Mouse (Mus musculus): Measurements from ENCODE around the gene Lrrc28.
A peak's percentile ranks its signal among the peaks of the same experiment; 100 is the strongest.

Gene Lrrc28

DNA sequence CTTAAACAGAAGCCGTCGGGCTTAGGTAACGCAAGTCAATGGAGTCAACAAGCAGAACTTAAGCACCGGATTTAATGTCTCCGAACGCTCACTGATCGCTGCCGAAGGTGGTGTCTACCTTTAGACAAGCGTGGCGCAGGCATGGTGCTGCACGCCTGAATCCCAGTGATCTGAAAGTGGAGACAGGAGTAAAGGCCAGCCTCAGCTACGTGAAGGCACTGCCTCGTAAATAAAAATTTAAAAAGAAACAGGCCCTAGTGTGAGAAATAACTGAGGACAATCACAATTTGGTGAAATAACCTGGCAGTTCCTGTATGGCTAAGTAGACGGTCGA is 580 bp upstream of the Lrrc28 start:
- DNase-seq (ENCODE audit: low spot score in 2 of 2), result peak in 1 of 2 experiments; percentile 28

- DNase-seq (ENCODE audit: low spot score in 2 of 2), result no peak
Measured at GRCm38 (mm10) chr7:67644291-67644690, 777 bp downstream of the Lrrc28 start.

- DNase-seq (ENCODE audit: low spot score in 2 of 2), result no peak
Measured at GRCm38 (mm10) chr7:67642955-67643354, 2.1 kb downstream of the Lrrc28 start.

- no peak for DNase-seq (ENCODE audit: low spot score in 2 of 2)
Measured at GRCm38 (mm10) chr7:67639006-67639405, 6.1 kb downstream of the Lrrc28 start.

DNA sequence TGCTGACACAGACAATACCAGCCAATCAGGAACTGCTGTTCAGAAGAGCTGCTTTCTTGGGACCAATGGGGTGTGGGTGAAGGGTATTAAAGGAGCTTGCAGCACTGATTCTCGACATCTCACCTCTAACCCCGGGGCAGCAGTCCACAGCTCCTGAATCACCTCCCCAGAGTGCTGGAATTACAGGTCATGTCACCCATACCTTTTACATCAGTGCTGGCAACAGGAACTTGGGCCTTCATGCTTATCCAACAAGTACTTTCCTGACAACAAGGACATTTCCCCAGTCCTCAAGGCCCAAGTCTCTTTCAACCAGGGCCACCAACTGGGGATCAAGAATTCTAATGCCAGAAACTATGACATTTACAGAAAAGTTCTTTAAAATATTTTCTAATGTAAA is 8.9 kb downstream of the Lrrc28 start:
- no peak for DNase-seq (ENCODE audit: low spot score in 2 of 2)

DNA sequence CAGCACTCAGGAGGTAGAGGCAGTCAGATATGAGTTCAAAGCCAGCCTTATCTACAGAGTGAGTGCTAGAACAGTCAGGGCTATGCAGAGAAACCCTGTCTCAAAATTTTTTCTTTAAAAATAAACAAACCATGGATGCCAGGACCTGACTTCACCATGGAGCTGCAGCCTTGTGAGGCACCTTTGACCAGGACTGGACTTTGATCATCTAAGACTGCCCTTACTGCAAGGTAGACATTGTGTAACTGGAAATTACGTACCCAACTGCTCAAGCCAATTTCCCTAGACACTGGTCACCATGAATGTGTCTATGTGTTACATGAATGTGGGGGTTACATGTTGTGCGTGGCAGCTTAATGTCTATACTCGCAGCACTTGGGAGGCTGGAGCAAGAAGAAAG is 10.9 kb downstream of the Lrrc28 start:
- no peak for DNase-seq (ENCODE audit: low spot score in 2 of 2)

- DNase-seq (ENCODE audit: low spot score in 2 of 2), result no peak
Measured at GRCm38 (mm10) chr7:67632380-67632779, 12.7 kb downstream of the Lrrc28 start.

- peak in 1 of 2 experiments; percentile 57 for DNase-seq (ENCODE audit: low spot score in 2 of 2)
Measured at GRCm38 (mm10) chr7:67630817-67631216, 14.3 kb downstream of the Lrrc28 start.

DNA sequence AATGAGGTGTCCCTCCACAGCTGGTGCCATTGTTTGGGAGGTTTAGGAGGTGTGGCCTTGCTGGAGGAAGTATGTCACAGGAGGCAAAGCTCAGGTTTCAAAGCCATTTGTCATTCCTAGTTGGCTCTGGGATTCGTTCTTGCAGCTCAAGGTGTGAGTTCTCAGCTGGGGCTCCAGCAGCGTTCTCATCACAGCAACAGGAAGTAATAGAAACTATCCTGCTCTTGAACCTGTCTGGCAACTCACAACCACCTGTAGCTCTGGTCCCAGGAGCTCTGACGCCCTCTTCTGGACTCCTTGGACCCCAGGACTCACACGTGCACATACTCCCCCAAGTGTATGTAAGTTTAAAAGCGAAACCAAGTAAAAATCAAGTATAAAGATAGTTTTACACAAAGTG is 15.4 kb downstream of the Lrrc28 start:
- no peak for DNase-seq (ENCODE audit: low spot score in 2 of 2)

GRCm38 (mm10) chr7:67626671-67627070 is 18.4 kb downstream of the Lrrc28 start:
- DNase-seq (ENCODE audit: low spot score in 2 of 2), result no peak

DNA sequence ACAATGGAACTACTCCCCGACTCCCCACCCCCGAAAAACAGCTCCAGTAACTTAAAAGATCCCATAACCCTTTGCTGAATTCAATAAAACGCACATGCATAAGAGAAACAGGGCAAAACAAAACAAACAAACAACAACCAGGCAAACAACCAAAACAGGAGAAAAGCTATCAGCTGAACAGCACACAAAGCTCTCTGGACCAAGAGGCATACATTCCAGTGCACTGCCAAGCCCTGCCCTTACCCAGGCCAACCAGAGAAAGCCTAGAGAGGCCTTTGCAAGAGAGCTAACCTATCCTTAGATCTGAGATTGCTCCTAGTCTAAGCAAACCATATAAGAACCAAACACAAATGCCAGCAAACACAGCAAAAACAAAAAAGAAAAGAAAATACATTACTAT is 22.9 kb downstream of the Lrrc28 start:
- no peak for DNase-seq (ENCODE audit: low spot score in 2 of 2)

GRCm38 (mm10) chr7:67619836-67620235 is 25.2 kb downstream of the Lrrc28 start:
- DNase-seq (ENCODE audit: low spot score in 2 of 2), result no peak

- no peak for DNase-seq (ENCODE audit: low spot score in 2 of 2)
Measured at GRCm38 (mm10) chr7:67618316-67618715, 26.8 kb downstream of the Lrrc28 start.

DNA sequence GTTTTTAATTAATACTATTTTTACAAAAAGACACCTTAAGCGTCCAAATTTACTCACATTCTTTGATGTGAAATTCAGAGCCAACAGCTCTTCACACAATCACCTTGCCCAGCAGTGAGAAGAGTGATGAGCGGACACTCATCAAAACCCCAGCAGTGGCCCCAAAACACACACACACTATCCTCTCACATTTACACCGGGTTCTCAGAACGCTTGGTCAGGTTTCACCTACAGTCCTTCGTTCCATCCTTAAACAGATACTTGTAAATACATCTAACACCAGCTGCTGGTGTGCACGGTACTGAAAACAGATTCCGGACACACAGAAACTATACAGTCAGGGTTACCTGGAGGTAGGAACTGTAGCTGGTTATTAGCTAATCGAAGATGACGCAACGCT is 27.4 kb downstream of the Lrrc28 start:
- DNase-seq (ENCODE audit: low spot score in 2 of 2), result no peak

DNA sequence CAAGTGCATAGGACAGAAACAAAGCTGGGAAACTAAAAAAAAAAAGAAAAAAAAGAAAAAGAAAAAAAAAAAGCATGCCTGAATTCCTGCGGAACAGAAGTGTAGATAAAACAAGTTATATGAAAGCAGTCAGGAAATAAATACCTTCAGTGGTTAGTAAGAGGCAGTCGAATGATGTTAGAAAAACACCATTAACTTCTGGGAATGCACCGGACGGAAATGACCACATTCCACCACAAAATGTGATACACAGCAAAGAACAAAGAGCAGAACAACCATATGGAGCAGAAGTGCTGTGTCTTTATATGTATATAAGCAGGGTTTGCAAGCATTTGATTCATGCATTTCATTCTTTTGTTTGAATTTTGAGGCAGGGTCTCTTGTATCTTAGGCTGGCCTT is 28.2 kb downstream of the Lrrc28 start:
- no peak for DNase-seq (ENCODE audit: low spot score in 2 of 2)

DNA sequence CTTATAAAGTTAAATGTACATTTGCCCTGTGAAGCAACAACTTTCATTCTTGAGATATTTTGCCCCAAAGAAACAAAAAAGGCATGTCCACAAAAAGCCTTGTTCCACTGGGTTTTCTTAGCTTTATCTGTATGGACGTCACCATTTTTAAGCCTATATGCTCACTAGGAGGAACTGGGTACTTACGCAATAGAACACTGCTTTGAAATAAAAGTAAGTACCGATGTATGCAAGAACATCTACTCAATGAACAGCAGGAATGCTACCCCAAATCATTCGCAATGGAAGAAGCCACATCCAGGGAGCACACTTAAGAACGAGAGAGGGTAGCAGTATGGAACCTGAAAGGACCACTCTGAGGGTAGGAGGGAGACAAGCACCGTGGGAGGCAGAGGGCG is 30.6 kb downstream of the Lrrc28 start:
- no peak for DNase-seq (ENCODE audit: low spot score in 2 of 2)

DNA sequence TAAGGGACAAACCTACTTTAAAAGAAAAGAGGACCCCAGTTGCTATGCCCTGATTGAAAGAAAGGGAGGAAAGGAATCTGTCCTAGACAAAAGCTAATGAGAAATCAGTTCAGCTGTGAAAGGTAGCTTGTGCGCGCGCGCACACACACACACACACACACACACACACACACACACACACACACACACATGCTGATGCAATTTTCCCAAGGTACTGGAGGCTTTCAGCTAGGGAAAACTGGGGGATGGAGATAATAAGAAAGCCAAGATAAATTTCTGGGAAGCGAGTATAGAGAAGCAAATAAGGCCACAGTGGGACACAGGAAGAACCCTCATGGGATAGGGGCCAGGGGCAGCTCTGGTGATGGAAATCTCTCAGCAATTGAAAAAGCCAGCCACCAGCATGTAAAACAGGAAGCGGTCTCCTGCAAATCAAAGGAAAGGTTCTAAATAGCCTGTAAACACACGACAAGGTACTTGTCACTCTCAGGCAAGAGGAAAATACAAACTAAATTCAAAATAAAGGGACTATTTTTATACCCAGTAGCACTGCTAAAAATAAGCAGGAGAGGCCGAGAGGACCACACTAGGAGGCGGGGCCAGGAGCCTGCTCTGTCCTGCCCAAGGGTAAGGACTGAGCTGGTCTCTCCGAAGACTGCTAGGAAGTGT is 31.1 kb downstream of the Lrrc28 start:
- DNase-seq (ENCODE audit: low spot score in 2 of 2), result no peak

DNA sequence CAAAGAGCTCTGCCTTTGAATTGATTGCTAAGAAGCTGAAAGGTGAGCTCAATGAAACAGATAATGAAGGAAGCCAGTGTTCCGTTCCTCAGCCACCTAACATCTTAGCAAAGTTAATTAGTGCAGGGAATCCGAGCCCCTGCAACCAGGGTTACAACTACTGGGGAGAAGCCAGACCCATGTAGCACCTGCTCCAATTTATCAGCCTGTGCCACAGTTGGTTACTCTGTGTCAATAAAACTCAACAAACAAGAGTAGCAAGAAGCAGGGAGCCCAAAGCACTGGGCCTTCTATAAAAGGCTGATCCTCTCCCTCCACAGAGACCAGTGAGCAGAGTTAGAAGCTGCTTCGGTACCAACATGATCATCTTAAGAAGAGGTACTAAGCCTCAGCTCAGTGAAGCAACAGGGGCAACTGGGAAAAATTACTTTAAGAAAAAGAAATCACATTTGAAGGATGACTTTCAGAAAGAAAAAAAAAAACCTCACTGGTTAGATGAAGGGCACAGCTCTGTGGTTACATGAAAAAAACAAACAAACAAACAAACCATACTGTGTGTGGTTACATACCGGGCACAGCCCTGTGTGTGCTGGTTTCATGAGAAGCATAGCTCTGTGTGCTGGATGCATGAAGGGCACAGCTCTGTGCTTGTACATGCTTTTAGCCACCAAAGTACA is 36.6 kb downstream of the Lrrc28 start:
- no peak for DNase-seq (ENCODE audit: low spot score in 2 of 2)

GRCm38 (mm10) chr7:67607669-67608347 is 37.3 kb downstream of the Lrrc28 start:
- no peak for DNase-seq (ENCODE audit: low spot score in 2 of 2)

DNA sequence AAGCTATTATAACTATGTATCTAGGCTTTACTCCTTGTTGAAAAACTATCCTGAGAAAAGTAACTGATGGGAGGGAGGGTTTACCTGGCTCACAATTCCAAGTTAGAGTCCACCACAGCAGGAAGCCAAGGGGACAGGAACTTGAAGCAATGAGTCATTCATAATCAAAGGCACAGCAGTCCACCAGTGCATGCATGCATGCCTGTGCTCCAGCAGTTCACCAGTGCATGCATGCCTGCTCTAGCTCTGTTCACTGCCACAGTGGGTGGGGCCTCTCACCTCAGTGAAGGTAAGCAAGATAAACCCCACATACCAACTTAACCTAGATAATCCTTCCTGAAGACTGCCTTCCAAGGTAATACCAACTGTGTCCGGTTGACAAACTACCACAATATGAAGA is 38.8 kb downstream of the Lrrc28 start:
- no peak for DNase-seq (ENCODE audit: low spot score in 2 of 2)

- DNase-seq (ENCODE audit: low spot score in 2 of 2), result no peak
Measured at GRCm38 (mm10) chr7:67605114-67605513, 40.0 kb downstream of the Lrrc28 start.

DNA sequence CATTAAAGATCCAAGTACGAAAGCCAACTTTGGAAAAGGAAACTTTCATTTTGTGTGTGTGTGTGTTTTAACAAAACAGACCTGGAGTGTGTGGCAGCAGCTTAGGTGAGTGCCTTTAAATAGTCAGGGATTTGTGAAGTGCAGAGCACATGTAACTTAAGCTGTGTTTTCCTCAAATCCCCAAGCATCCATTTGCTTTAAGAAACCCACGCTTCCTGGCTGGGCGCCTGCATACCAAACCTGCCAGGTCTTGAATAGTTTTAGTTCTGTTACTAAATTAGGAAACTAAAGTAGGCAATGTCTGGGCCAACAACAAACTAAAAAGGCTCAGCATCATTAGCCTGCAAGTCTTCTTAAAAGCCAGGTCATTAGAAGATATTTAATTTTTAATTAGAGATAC is 47.0 kb downstream of the Lrrc28 start:
- peak in 1 of 2 experiments; percentile 29 for DNase-seq (ENCODE audit: low spot score in 2 of 2)

GRCm38 (mm10) chr7:67596961-67597360 is 48.1 kb downstream of the Lrrc28 start:
- no peak for DNase-seq (ENCODE audit: low spot score in 2 of 2)

All from urinary bladder, postnatal 4 days (tissue).